Mouse (Mus musculus): ENCODE results near the gene Pars2.
A peak's percentile ranks its signal among the peaks of the same experiment; 100 is the strongest.

The Pars2 gene

GRCm38 (mm10) chr4:106633281-106634085 lies 17.4 kb upstream of the Pars2 start:
- no peak for DNase-seq (ENCODE audit: low spot score in 2 of 2)

GRCm38 (mm10) chr4:106634086-106634479 lies 16.8 kb upstream of the Pars2 start:
- no peak for DNase-seq (ENCODE audit: low spot score in 2 of 2)

GRCm38 (mm10) chr4:106643483-106644217 lies 7.2 kb upstream of the Pars2 start:
- no peak for DNase-seq (ENCODE audit: low spot score in 2 of 2)

- DNase-seq (ENCODE audit: low spot score in 2 of 2), result no peak
These were observed 6.7 kb upstream of the Pars2 start for GRCm38 (mm10) chr4:106644218-106644610.

GRCm38 (mm10) chr4:106645797-106646196 lies 5.1 kb upstream of the Pars2 start:
- no peak for DNase-seq (ENCODE audit: low spot score in 2 of 2)

GRCm38 (mm10) chr4:106647137-106647536 lies 3.7 kb upstream of the Pars2 start:
- no peak for DNase-seq (ENCODE audit: low spot score in 2 of 2)

GRCm38 (mm10) chr4:106652546-106652945 lies 1.7 kb downstream of the Pars2 start:
- no peak for DNase-seq (ENCODE audit: low spot score in 2 of 2)

- DNase-seq (ENCODE audit: low spot score in 2 of 2), result no peak
These were observed 2.2 kb downstream of the Pars2 start for GRCm38 (mm10) chr4:106653051-106653450.

- DNase-seq (ENCODE audit: low spot score in 2 of 2), result no peak
These were observed 4.8 kb downstream of the Pars2 start for GRCm38 (mm10) chr4:106655681-106656080.

- no peak for DNase-seq (ENCODE audit: low spot score in 2 of 2)
These were observed 13.1 kb downstream of the Pars2 start for GRCm38 (mm10) chr4:106663956-106664470.

GRCm38 (mm10) chr4:106664697-106665096 lies 13.8 kb downstream of the Pars2 start:
- DNase-seq (ENCODE audit: low spot score in 2 of 2), result no peak

GRCm38 (mm10) chr4:106665269-106665668 lies 14.4 kb downstream of the Pars2 start:
- no peak for DNase-seq (ENCODE audit: low spot score in 2 of 2)

- no peak for DNase-seq (ENCODE audit: low spot score in 2 of 2)
These were observed 14.8 kb downstream of the Pars2 start for GRCm38 (mm10) chr4:106665673-106666072.

- no peak for DNase-seq (ENCODE audit: low spot score in 2 of 2)
These were observed 15.7 kb downstream of the Pars2 start for GRCm38 (mm10) chr4:106666546-106666945.

- DNase-seq (ENCODE audit: low spot score in 2 of 2), result no peak
These were observed 25.9 kb downstream of the Pars2 start for GRCm38 (mm10) chr4:106676749-106677148.

- DNase-seq (ENCODE audit: low spot score in 2 of 2), result peak; percentile 84 to 90
These were observed 27.7 kb downstream of the Pars2 start, which contains the start of gene Ttc4 for GRCm38 (mm10) chr4:106678442-106679118. Ttc4 (minus strand) TSS chr4:106678944.

- no peak for DNase-seq (ENCODE audit: low spot score in 2 of 2)
These were observed 28.3 kb downstream of the Pars2 start for GRCm38 (mm10) chr4:106679152-106679551.

- DNase-seq (ENCODE audit: low spot score in 2 of 2), result no peak
These were observed 30.1 kb downstream of the Pars2 start for GRCm38 (mm10) chr4:106680955-106681354.

GRCm38 (mm10) chr4:106688636-106689296 lies 37.9 kb downstream of the Pars2 start:
- no peak for DNase-seq (ENCODE audit: low spot score in 2 of 2)

GRCm38 (mm10) chr4:106693841-106694430 lies 43.1 kb downstream of the Pars2 start:
- no peak for DNase-seq (ENCODE audit: low spot score in 2 of 2)

- peak in 1 of 2 experiments; percentile 11 for DNase-seq (ENCODE audit: low spot score in 2 of 2)
These were observed 49.1 kb downstream of the Pars2 start for GRCm38 (mm10) chr4:106699989-106700388.
